Mouse (Mus musculus) hindbrain, embryonic 16.5 days (tissue): Measurements from ENCODE around the gene Acot1. TPM values are rescaled to one million over a fixed set of nuclear protein-coding genes. Genes with fewer than 3 reads are reported as not detected.

ENCODE experiments used
- ATAC-seq: fragments of 200-750 bp; cut with Nextera tagmentation; 2 replicates; pipeline ENCODE4 v1.8.0; 2017; ENCODE audit warnings: moderate TSS enrichment, moderate library complexity
- H3K27ac ChIP-seq: fragments of 300-500 bp; sonication (generic); 2 replicates; pipeline ENCODE4 v1.5.1; 2014; ENCODE audit warnings: low read depth, mild to moderate bottlenecking, control low read depth, low read length, moderate library complexity
- H3K27me3 ChIP-seq: fragments of 300-500 bp; sonication (generic); replicated peaks from 2 replicates; pipeline ENCODE4 v1.6.1; 2014; ENCODE audit warnings: low read length; ENCODE audit not compliant: control insufficient read depth, insufficient read depth
- H3K36me3 ChIP-seq: fragments of 300-500 bp; sonication (generic); 2 replicates; pipeline ENCODE4 v1.6.1; 2014; ENCODE audit warnings: mild to moderate bottlenecking, low read length, moderate library complexity, mixed read lengths; ENCODE audit not compliant: control insufficient read depth, insufficient read depth
- H3K4me1 ChIP-seq: fragments of 300-500 bp; sonication (generic); 2 replicates; pipeline ENCODE4 v1.6.1; 2014; ENCODE audit warnings: low read depth, low read length; ENCODE audit not compliant: control insufficient read depth, insufficient read depth
- H3K4me2 ChIP-seq: fragments of 300-500 bp; sonication (generic); 2 replicates; pipeline ENCODE4 v1.6.1; 2014; ENCODE audit warnings: mild to moderate bottlenecking, low read length, control low read depth, moderate library complexity
- H3K4me3 ChIP-seq: fragments of 300-500 bp; sonication (generic); 2 replicates; pipeline ENCODE4 v1.5.1; 2014; ENCODE audit warnings: mild to moderate bottlenecking, low read length, control low read depth, moderate library complexity
- H3K9ac ChIP-seq: fragments of 300-500 bp; sonication (generic); 2 replicates; pipeline ENCODE4 v1.6.1; 2014; ENCODE audit warnings: low read depth, mild to moderate bottlenecking, control low read depth, low read length, moderate library complexity
- H3K9me3 ChIP-seq: fragments of 300-500 bp; sonication (generic); 2 replicates; pipeline ENCODE4 v1.6.1; 2014; ENCODE audit warnings: mild to moderate bottlenecking, low read length, moderate library complexity; ENCODE audit not compliant: control insufficient read depth
- WGBS: fragments of 180-500 bp; shearing (Covaris S2); extraction: QIAGEN DNeasy Blood & Tissue Kit; methylation state at CpG from one replicate; pipeline ENCODE4 v1.1.7; 2014; 5-methylcytosine and 5-hydroxymethylcytosine counted together
- polyA plus RNA-seq: library from polyadenylated mRNA; unstranded; fragments of >200 nt; fragmentation: Nextera tagmentation; extraction: Ambion mirVana; gene quantifications from 2 replicates; pipeline ENCODE4 v1.2.1, GENCODE M21; 2015

The Acot1 gene
- polyA plus RNA-seq, 1 experiment from 2014 or later = 112 TPM

GRCm38 (mm10) chr12:84064621-84065020, 55.3 kb downstream of the Acot1 start:
- Histone ChIP-seq H3K27ac (no peak overlapping the region), H3K4me3 (no peak overlapping the region), H3K9ac (no peak overlapping the region), H3K4me2 (no peak overlapping the region), H3K9me3 (no peaks in the 10 kb centered on the region), H3K4me1 (no peaks in the 10 kb centered on the region; the same call in 1 of the 2 replicates), H3K36me3 (no peaks in the 10 kb centered on the region), H3K27me3 (peaks cover 13% of the 10 kb centered on the region)
- WGBS = 71% methylated on average over 8 of the region's 8 CpGs
- no peak for ATAC-seq

- Histone ChIP-seq H3K9me3 (no peaks in the 10 kb centered on the region), H3K9ac (no peak overlapping the region), H3K36me3 (no peaks in the 10 kb centered on the region), H3K4me2 (no peak overlapping the region), H3K4me3 (no peak overlapping the region), H3K4me1 (no peaks in the 10 kb centered on the region; the same call in 1 of the 2 replicates), H3K27me3 (peaks cover 17% of the 10 kb centered on the region), H3K27ac (no peak overlapping the region)
- no peak for ATAC-seq
- 89% methylated on average over 4 of the region's 4 CpGs for WGBS
Observed at GRCm38 (mm10) chr12:84067752-84068151, 58.5 kb downstream of the Acot1 start.

Other genes starting within 250 kb of the Acot1 start
- gene Papln, start 245.9 kb upstream of the Acot1 start, polyA plus RNA-seq = 0.31 and 0.42 TPM in 2 replicates
- gene Numb, start 87.6 kb upstream of the Acot1 start, polyA plus RNA-seq = 15.7 and 17.2 TPM in 2 replicates
- 7.2 and 9.1 TPM in 2 replicates for gene Riox1, start 58.9 kb upstream of the Acot1 start, polyA plus RNA-seq
- gene Heatr4, start 24.6 kb upstream of the Acot1 start, polyA plus RNA-seq = not detected in 2 replicates
- gene Acot2, start 21.6 kb upstream of the Acot1 start, polyA plus RNA-seq = 16.1 TPM in 2 replicates
- gene Acot4, start 28.9 kb downstream of the Acot1 start, polyA plus RNA-seq = 0.54 and 0.68 TPM in 2 replicates
- not detected in 2 replicates for gene Gm49366, start 29.4 kb downstream of the Acot1 start, polyA plus RNA-seq
- gene Acot3, start 42.7 kb downstream of the Acot1 start, polyA plus RNA-seq = 1.1 and 1.4 TPM in 2 replicates
- gene Acot5, start 59.8 kb downstream of the Acot1 start, polyA plus RNA-seq = 0.63 and 0.66 TPM in 2 replicates
- 1.3 and 1.5 TPM in 2 replicates for gene Acot6, start 91.2 kb downstream of the Acot1 start, polyA plus RNA-seq
- gene Dnal1, start 104.9 kb downstream of the Acot1 start, polyA plus RNA-seq = 7.6 and 7.7 TPM in 2 replicates
- 4.7 and 4.8 TPM in 2 replicates for gene Pnma1, start 139.0 kb downstream of the Acot1 start, polyA plus RNA-seq
- gene Elmsan1, start 209.4 kb downstream of the Acot1 start, polyA plus RNA-seq = 3.1 and 4.3 TPM in 2 replicates